8 mouse cellular contexts compared by ENCODE assay signal in genomic region chr10:19591286-19591640, GRCm38 (mm10). TPM values are rescaled to one million over a fixed set of nuclear protein-coding genes. Genes with fewer than 3 reads are reported as not detected.
A peak's percentile ranks its signal among the peaks of the same experiment; 100 is the strongest.
DNase-seq lines count a peak whose midpoint lies in the region; ATAC-seq and TF ChIP-seq lines count a peak whose summit lies in the region.

No protein-coding gene starts in this region.

- DNase-seq in heart, adult 8-10 months (ENCODE audit: low spot score) = no peak
- no peak for DNase-seq in G1E (ENCODE audit: low spot score)
- DNase-seq in hindbrain, embryonic 10.5 days (ENCODE audit: low spot score) = no peak
- no peak for DNase-seq in thymus, postnatal 36 days
- no peak for DNase-seq in urinary bladder, adult 18-20 months (ENCODE audit: low spot score in 2 of 2)
- DNase-seq in kidney, postnatal 14 days = no peak

- H3K4me1 ChIP-seq in heart, embryonic 12.5 days (replicated peaks) = peaks cover 25% of the 10 kb centered on the region
- H3K4me1 ChIP-seq in G1E (ENCODE audit: insufficient read depth, low read depth, low read length) = peaks cover 44% of the 10 kb centered on the region
- peaks cover 13% of the 10 kb centered on the region for H3K4me1 ChIP-seq in hindbrain, embryonic 10.5 days (replicated peaks)
- peaks cover 70% of the 10 kb centered on the region for H3K4me1 ChIP-seq in megakaryocyte, embryonic 14.5 days

- ATAC-seq in heart, embryonic 12.5 days (ENCODE audit: insufficient number of reproducible peaks, low FRiP score) = peak; percentile 10; the same call in 1 of the 2 replicates
- no peak; the same call in 1 of the 2 replicates for ATAC-seq in G1E (ENCODE audit: extremely low read depth, insufficient number of reproducible peaks, low FRiP score, poor library complexity, severe bottlenecking)

- peak overlapping the region; percentile 16 for H3K27ac ChIP-seq in heart, embryonic 12.5 days (ENCODE audit: poor library complexity, severe bottlenecking)
- no peak overlapping the region for H3K27ac ChIP-seq in hindbrain, embryonic 10.5 days

- no peak overlapping the region for H3K9ac ChIP-seq in heart, embryonic 12.5 days

- H3K4me3 ChIP-seq in heart, embryonic 12.5 days = peak overlapping the region; percentile 63
- H3K4me3 ChIP-seq in G1E (ENCODE audit: low read depth, low read length) = peak overlapping the region; percentile 84
- H3K4me3 ChIP-seq in hindbrain, embryonic 10.5 days = peak overlapping the region; percentile 75
- peak overlapping the region; percentile 97 for H3K4me3 ChIP-seq in megakaryocyte, embryonic 14.5 days (replicated peaks)

- WGBS in heart, embryonic 12.5 days = 21% methylated on average over 6 of the region's 6 CpGs
- 31% methylated on average over 6 of the region's 6 CpGs for WGBS in hindbrain, embryonic 10.5 days

- no peak for TF ChIP-seq CTCF in G1E (IDR thresholded peaks at IDR 0.05; ENCODE audit: low read depth, low read length)

- H3K9me3 ChIP-seq in heart, embryonic 12.5 days (replicated peaks) = no peaks in the 10 kb centered on the region
- no peaks in the 10 kb centered on the region for H3K9me3 ChIP-seq in G1E (replicated peaks)
- H3K9me3 ChIP-seq in hindbrain, embryonic 10.5 days = no peaks in the 10 kb centered on the region
- H3K9me3 ChIP-seq in megakaryocyte, embryonic 14.5 days = no peaks in the 10 kb centered on the region; the same call in 1 of the 2 replicates

- H3K4me2 ChIP-seq in heart, embryonic 12.5 days = peak overlapping the region; percentile 83

- no peaks in the 10 kb centered on the region for H3K36me3 ChIP-seq in heart, embryonic 12.5 days
- H3K36me3 ChIP-seq in G1E (replicated peaks) = peaks cover 15% of the 10 kb centered on the region
- no peaks in the 10 kb centered on the region for H3K36me3 ChIP-seq in hindbrain, embryonic 10.5 days
- peaks cover 7% of the 10 kb centered on the region for H3K36me3 ChIP-seq in megakaryocyte, embryonic 14.5 days (replicated peaks; ENCODE audit: low read length)

- no peaks in the 10 kb centered on the region for H3K27me3 ChIP-seq in heart, embryonic 12.5 days (replicated peaks)
- H3K27me3 ChIP-seq in G1E (ENCODE audit: insufficient read depth, low read length) = no peaks in the 10 kb centered on the region
- H3K27me3 ChIP-seq in hindbrain, embryonic 10.5 days (ENCODE audit: insufficient read depth, poor library complexity, severe bottlenecking) = peaks cover 23% of the 10 kb centered on the region
- H3K27me3 ChIP-seq in megakaryocyte, embryonic 14.5 days (replicated peaks) = no peaks in the 10 kb centered on the region

RNA-seq across cellular contexts. Expression of gene Ifngr1, which starts 0.5 kb away (rescaled TPM):
- 31.0 and 33.0 TPM in 2 replicates for polyA plus RNA-seq in heart, embryonic 12.5 days (2016; fragmentation: Nextera tagmentation; extraction: Ambion mirVana)
- 10 to 100 TPM; 38.6 to 45.7 (median 39.3) TPM for total RNA-seq in heart, adult 8-10 months (2022)
- 37.9 and 40.3 TPM in 2 replicates for total RNA-seq in G1E (2014; fragmentation: Nextera tagmentation)
- 25.2 and 26.3 TPM in 2 replicates for total RNA-seq in G1E (2017)
- 1.3 and 2.2 TPM in 2 replicates for polyA plus RNA-seq in G1E (2012)
- polyA plus RNA-seq in hindbrain, embryonic 10.5 days (2016; fragmentation: Nextera tagmentation; extraction: Ambion mirVana) = 29.8 and 33.5 TPM in 2 replicates
- 7.1 TPM in 1 of 2 replicates, not detected in the other for polyA plus RNA-seq in megakaryocyte, embryonic 14.5 days (2012; ENCODE audit: insufficient read depth, low replicate concordance)

RNA-seq across cellular contexts. Expression of gene Il22ra2, which starts 30.5 kb away (rescaled TPM):
- not detected in 2 replicates for polyA plus RNA-seq in heart, embryonic 12.5 days (2016; fragmentation: Nextera tagmentation; extraction: Ambion mirVana)
- total RNA-seq in heart, adult 8-10 months (2022) = not detected
- total RNA-seq in G1E (2014; fragmentation: Nextera tagmentation) (not detected in 2 replicates), G1E (2017) (0.06 and 0.22 TPM in 2 replicates)
- not detected in 2 replicates for polyA plus RNA-seq in G1E (2012)
- polyA plus RNA-seq in hindbrain, embryonic 10.5 days (2016; fragmentation: Nextera tagmentation; extraction: Ambion mirVana) = not detected in 2 replicates
- not detected in 2 replicates for polyA plus RNA-seq in megakaryocyte, embryonic 14.5 days (2012; ENCODE audit: insufficient read depth, low replicate concordance)
